Mouse (Mus musculus): ENCODE measurements around the gene Rap1gds1. TPM values are rescaled to one million over a fixed set of nuclear protein-coding genes. Genes with fewer than 3 reads are reported as not detected.

Gene Rap1gds1
- polyA plus RNA-seq, 1 experiment from 2014 or later: 107 TPM

Other genes starting within 250 kb of the Rap1gds1 start
- gene Stpg2, start 130.5 kb upstream of the Rap1gds1 start, polyA plus RNA-seq (2014; fragmentation: Nextera tagmentation; extraction: Ambion mirVana): not detected in 2 replicates